Mouse (Mus musculus): Measurements from ENCODE around the gene Pars2. TPM values are rescaled to one million over a fixed set of nuclear protein-coding genes. Genes with fewer than 3 reads are reported as not detected.

Gene Pars2
- 12.6 and 12.8 TPM in 2 replicates for polyA plus RNA-seq (2015; fragmentation: Nextera tagmentation; extraction: Ambion mirVana)

GRCm38 (mm10) chr4:106650833-106651527 lies at the start of gene Pars2:
Pars2 (plus strand) TSS chr4:106651069.
- Histone ChIP-seq H3K36me3 (ENCODE audit: control insufficient read depth, insufficient read depth) (no peaks in the 10 kb centered on the region), H3K27ac (ENCODE audit: low read length) (0 out of 2 replicates have a peak within 1 kb of the TSS, but pooled peaks have one; percentile 28), H3K4me2 (ENCODE audit: low read length) (peak within 1 kb of the TSS; percentile 99), H3K4me1 (replicated peaks; ENCODE audit: control insufficient read depth, insufficient read depth, low read length) (peaks cover 7% of the 10 kb centered on the region), H3K9ac (replicated peaks; ENCODE audit: low read depth, low read length) (peak within 1 kb of the TSS; percentile 79), H3K27me3 (replicated peaks; ENCODE audit: control insufficient read depth, insufficient read depth, low read length) (peaks cover 5% of the 10 kb centered on the region; the same call in 1 of the 2 replicates), H3K4me3 (replicated peaks; ENCODE audit: low read length) (peak within 1 kb of the TSS; percentile 77), H3K9me3 (ENCODE audit: control insufficient read depth, low read length) (no peaks in the 10 kb centered on the region)
- ATAC-seq: peak; percentile 98
- WGBS: 3% methylated on average over 40 of the region's 40 CpGs

- Histone ChIP-seq H3K4me1 (replicated peaks; ENCODE audit: control insufficient read depth, insufficient read depth, low read length) (peaks cover 3% of the 10 kb centered on the region; the same call in 1 of the 2 replicates), H3K4me3 (replicated peaks; ENCODE audit: low read length) (peak overlapping the region; percentile 22), H3K9me3 (ENCODE audit: control insufficient read depth, low read length) (no peaks in the 10 kb centered on the region), H3K9ac (replicated peaks; ENCODE audit: low read depth, low read length) (0 out of 2 replicates have a peak overlapping the region, but pooled peaks have one; percentile 35), H3K27me3 (replicated peaks; ENCODE audit: control insufficient read depth, insufficient read depth, low read length) (no peaks in the 10 kb centered on the region), H3K36me3 (ENCODE audit: control insufficient read depth, insufficient read depth) (no peaks in the 10 kb centered on the region), H3K27ac (ENCODE audit: low read length) (no peak overlapping the region), H3K4me2 (ENCODE audit: low read length) (peak overlapping the region; percentile 25)
- 39% methylated on average over 18 of the region's 18 CpGs for WGBS
- ATAC-seq: peak; percentile 91
Measured at GRCm38 (mm10) chr4:106606639-106607554, 44.0 kb upstream of the Pars2 start.

GRCm38 (mm10) chr4:106607905-106608304 lies 43.0 kb upstream of the Pars2 start:
- H3K9ac ChIP-seq (replicated peaks; ENCODE audit: low read depth, low read length): no peak overlapping the region
- H3K27me3 ChIP-seq (replicated peaks; ENCODE audit: control insufficient read depth, insufficient read depth, low read length): no peaks in the 10 kb centered on the region
- 81% methylated on average over 1 of the region's 1 CpGs for WGBS
- no peak overlapping the region for H3K4me2 ChIP-seq (ENCODE audit: low read length)
- H3K36me3 ChIP-seq (ENCODE audit: control insufficient read depth, insufficient read depth): no peaks in the 10 kb centered on the region
- H3K27ac ChIP-seq (ENCODE audit: low read length): no peak overlapping the region
- no peak for ATAC-seq
- no peak overlapping the region for H3K4me3 ChIP-seq (replicated peaks; ENCODE audit: low read length)
- H3K4me1 ChIP-seq (replicated peaks; ENCODE audit: control insufficient read depth, insufficient read depth, low read length): peaks cover 3% of the 10 kb centered on the region; the same call in 1 of the 2 replicates
- H3K9me3 ChIP-seq (ENCODE audit: control insufficient read depth, low read length): no peaks in the 10 kb centered on the region

GRCm38 (mm10) chr4:106613105-106613504 lies 37.8 kb upstream of the Pars2 start:
- Histone ChIP-seq H3K4me1 (replicated peaks; ENCODE audit: control insufficient read depth, insufficient read depth, low read length) (peaks cover 10% of the 10 kb centered on the region), H3K36me3 (ENCODE audit: control insufficient read depth, insufficient read depth) (no peaks in the 10 kb centered on the region), H3K9me3 (ENCODE audit: control insufficient read depth, low read length) (no peaks in the 10 kb centered on the region), H3K4me3 (replicated peaks; ENCODE audit: low read length) (no peak overlapping the region), H3K9ac (replicated peaks; ENCODE audit: low read depth, low read length) (no peak overlapping the region), H3K4me2 (ENCODE audit: low read length) (no peak overlapping the region), H3K27ac (ENCODE audit: low read length) (no peak overlapping the region), H3K27me3 (replicated peaks; ENCODE audit: control insufficient read depth, insufficient read depth, low read length) (0 out of 2 replicates have a peak, but pooled peaks cover 2% of the 10 kb centered on the region)
- WGBS: 82% methylated on average over 8 of the region's 8 CpGs
- ATAC-seq: no peak

GRCm38 (mm10) chr4:106613560-106613959 lies 37.3 kb upstream of the Pars2 start:
- Histone ChIP-seq H3K9ac (replicated peaks; ENCODE audit: low read depth, low read length) (no peak overlapping the region), H3K4me1 (replicated peaks; ENCODE audit: control insufficient read depth, insufficient read depth, low read length) (peaks cover 10% of the 10 kb centered on the region), H3K4me3 (replicated peaks; ENCODE audit: low read length) (no peak overlapping the region), H3K27ac (ENCODE audit: low read length) (no peak overlapping the region), H3K27me3 (replicated peaks; ENCODE audit: control insufficient read depth, insufficient read depth, low read length) (0 out of 2 replicates have a peak, but pooled peaks cover 2% of the 10 kb centered on the region), H3K36me3 (ENCODE audit: control insufficient read depth, insufficient read depth) (no peaks in the 10 kb centered on the region), H3K4me2 (ENCODE audit: low read length) (no peak overlapping the region), H3K9me3 (ENCODE audit: control insufficient read depth, low read length) (no peaks in the 10 kb centered on the region)
- ATAC-seq: no peak
- WGBS: 86% methylated on average over 3 of the region's 3 CpGs

- Histone ChIP-seq H3K9ac (replicated peaks; ENCODE audit: low read depth, low read length) (no peak overlapping the region), H3K4me3 (replicated peaks; ENCODE audit: low read length) (no peak overlapping the region), H3K4me2 (ENCODE audit: low read length) (no peak overlapping the region), H3K27ac (ENCODE audit: low read length) (no peak overlapping the region), H3K4me1 (replicated peaks; ENCODE audit: control insufficient read depth, insufficient read depth, low read length) (peaks cover 10% of the 10 kb centered on the region), H3K36me3 (ENCODE audit: control insufficient read depth, insufficient read depth) (no peaks in the 10 kb centered on the region), H3K9me3 (ENCODE audit: control insufficient read depth, low read length) (no peaks in the 10 kb centered on the region), H3K27me3 (replicated peaks; ENCODE audit: control insufficient read depth, insufficient read depth, low read length) (0 out of 2 replicates have a peak, but pooled peaks cover 2% of the 10 kb centered on the region)
- ATAC-seq: peak; percentile 71
- WGBS: 38% methylated on average over 7 of the region's 7 CpGs
Measured at GRCm38 (mm10) chr4:106614180-106614797, 36.6 kb upstream of the Pars2 start.

GRCm38 (mm10) chr4:106614881-106615280 lies 36.0 kb upstream of the Pars2 start:
- no peak for ATAC-seq
- no peaks in the 10 kb centered on the region for H3K36me3 ChIP-seq (ENCODE audit: control insufficient read depth, insufficient read depth)
- H3K9me3 ChIP-seq (ENCODE audit: control insufficient read depth, low read length): no peaks in the 10 kb centered on the region
- 0 out of 2 replicates have a peak, but pooled peaks cover 2% of the 10 kb centered on the region for H3K27me3 ChIP-seq (replicated peaks; ENCODE audit: control insufficient read depth, insufficient read depth, low read length)
- no peak overlapping the region for H3K27ac ChIP-seq (ENCODE audit: low read length)
- peaks cover 10% of the 10 kb centered on the region for H3K4me1 ChIP-seq (replicated peaks; ENCODE audit: control insufficient read depth, insufficient read depth, low read length)
- 86% methylated on average over 9 of the region's 9 CpGs for WGBS
- no peak overlapping the region for H3K9ac ChIP-seq (replicated peaks; ENCODE audit: low read depth, low read length)
- H3K4me2 ChIP-seq (ENCODE audit: low read length): no peak overlapping the region
- no peak overlapping the region for H3K4me3 ChIP-seq (replicated peaks; ENCODE audit: low read length)

GRCm38 (mm10) chr4:106615637-106616036 lies 35.2 kb upstream of the Pars2 start:
- Histone ChIP-seq H3K4me2 (ENCODE audit: low read length) (no peak overlapping the region), H3K36me3 (ENCODE audit: control insufficient read depth, insufficient read depth) (no peaks in the 10 kb centered on the region), H3K9me3 (ENCODE audit: control insufficient read depth, low read length) (no peaks in the 10 kb centered on the region), H3K9ac (replicated peaks; ENCODE audit: low read depth, low read length) (no peak overlapping the region), H3K4me3 (replicated peaks; ENCODE audit: low read length) (no peak overlapping the region), H3K27me3 (replicated peaks; ENCODE audit: control insufficient read depth, insufficient read depth, low read length) (0 out of 2 replicates have a peak, but pooled peaks cover 2% of the 10 kb centered on the region), H3K4me1 (replicated peaks; ENCODE audit: control insufficient read depth, insufficient read depth, low read length) (peaks cover 10% of the 10 kb centered on the region), H3K27ac (ENCODE audit: low read length) (no peak overlapping the region)
- 80% methylated on average over 12 of the region's 12 CpGs for WGBS
- ATAC-seq: no peak

Data from forebrain, embryonic 16.5 days (tissue).